Mouse (Mus musculus) telencephalon, adult 2 months (tissue): ENCODE measurements around the gene Inppl1.

ENCODE experiments used
- DNase-seq: peaks from one replicate; pipeline ENCODE4 v3.0.0-alpha.2; 2011; ENCODE audit warnings: low read depth, low spot score

Inppl1 gene

DNA sequence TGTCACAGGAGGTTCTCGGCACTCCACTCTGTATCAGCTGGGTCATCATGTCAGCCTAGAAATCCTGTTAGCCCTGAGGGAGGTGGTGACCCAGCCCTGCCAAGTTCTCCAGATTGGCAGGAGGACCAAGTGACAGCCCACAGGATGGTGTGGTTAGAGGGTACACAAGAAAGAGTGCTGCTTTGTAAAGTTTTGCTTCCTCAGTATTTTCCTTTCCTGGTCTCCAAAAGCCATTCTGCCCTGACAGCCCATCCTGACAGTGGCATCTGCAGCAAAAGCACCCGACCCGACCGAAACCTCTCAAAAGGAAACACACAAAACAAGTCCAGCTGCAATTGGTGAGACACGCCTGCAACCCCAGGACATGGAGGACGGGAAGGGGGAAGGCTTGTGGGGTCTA is 6.2 kb upstream of the Inppl1 start:
- no peak for DNase-seq

DNA sequence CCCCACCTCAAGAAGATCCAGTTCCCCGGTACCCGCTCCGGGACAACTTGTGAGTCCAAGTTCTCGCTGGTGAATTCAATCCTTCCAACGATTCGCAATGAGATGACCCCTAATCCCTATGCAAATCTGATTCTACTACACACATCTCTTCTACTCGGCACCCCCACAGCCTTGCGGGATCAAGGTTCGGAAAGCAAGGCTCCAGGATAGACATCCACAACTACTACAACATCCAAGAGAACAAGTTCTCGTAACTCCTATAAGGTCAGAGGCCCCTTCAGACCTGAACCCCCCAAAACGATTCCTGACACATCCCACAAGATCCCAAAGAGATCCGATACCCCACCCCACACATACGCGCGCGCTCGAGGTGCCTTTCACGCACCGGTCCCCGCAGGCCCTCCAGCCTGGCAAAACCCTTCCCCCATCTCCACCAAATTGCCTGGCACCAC is 849 bp downstream of the Inppl1 start:
- DNase-seq = no peak

DNA sequence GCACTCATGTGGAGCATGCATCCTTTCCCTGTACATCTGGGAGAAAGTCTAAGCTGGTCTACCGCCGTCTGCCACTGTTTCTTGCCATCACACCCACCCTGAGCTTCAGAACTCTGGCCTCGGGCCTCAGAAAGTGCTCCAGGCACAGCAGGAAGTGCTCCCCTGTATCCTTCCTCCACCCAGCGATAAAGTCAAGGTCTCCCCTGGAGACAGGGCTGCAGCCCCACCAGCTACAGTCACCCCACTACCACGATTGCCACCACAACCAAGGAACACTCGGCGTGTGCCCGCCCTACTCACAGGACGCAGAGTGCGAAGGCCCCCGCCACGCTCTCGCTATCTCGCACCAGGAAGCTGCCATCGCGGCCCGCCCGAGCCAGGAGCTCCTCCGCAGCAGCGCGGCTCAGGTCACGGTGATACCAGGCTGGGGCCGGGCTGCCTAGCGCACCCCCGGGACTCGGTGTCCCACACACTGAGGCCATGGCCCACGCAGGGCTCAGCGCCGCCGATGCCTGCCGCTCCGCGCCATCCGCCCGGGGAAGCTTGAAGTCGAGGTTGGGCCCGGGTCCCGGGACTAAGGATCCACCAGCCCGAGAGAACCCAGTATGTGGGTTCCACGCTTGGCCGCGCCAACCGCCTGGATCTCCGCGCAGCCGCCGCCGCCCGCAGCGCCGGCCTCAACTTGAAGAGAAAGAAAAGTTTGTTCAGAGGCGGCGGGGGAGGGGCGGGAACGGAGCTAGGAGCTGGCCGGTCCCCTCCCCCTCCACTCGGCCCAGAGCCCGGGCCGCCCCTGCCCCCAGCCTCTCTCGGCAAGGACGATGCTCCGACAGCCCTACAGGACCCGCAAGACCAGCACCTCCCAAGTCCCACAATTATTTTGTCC is 1.5 kb downstream of the Inppl1 start:
- no peak for DNase-seq

DNA sequence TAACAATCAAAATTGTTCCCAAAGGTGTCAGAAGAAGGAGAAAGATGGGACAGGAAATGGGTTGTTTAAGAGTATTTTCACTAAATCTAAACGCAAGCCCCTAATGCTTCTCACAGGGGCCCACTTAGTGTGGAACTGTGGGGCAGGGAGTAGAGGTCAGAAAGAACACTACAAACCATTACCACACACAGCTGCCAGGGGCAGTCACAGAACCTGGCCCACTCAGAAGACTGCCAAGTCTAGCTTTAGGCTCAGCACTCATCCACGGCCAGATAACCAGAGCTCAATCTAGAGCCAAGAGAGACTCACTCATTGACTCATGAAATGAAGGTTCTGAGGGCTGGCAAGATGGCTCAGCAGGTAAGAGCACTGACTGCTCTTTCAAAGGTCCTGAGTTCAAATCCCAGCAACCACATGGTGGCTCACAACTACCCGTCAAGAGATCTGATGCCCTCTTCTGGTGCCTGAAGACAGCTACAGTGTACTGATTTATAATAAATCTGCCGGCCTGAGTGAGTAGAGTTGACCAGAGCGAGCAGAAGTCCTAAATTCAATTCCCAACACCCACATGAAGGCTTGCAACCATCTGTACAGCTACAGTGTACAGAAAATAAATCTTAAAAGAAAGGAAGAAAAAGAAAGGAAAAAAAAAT is 2.4 kb downstream of the Inppl1 start:
- no peak for DNase-seq

DNA sequence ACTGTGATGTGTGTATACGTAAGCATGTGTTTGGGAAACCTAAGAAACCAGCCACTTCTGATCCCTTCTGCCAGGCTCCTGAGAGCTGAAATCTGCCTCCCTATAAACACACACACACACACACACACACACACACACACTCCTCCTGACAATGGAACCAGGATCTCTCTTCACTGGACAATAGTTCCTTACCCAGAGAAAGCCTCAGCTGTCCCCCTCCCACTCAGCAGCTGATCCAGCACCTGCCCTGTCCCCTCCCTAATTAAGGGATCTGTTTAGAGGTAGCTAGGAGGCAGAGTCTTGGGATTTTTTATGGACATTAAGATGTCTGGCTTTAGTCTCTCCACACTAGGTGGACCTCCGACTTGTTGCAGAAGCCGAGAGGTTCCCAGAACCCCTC is 3.1 kb downstream of the Inppl1 start:
- DNase-seq = no peak

DNA sequence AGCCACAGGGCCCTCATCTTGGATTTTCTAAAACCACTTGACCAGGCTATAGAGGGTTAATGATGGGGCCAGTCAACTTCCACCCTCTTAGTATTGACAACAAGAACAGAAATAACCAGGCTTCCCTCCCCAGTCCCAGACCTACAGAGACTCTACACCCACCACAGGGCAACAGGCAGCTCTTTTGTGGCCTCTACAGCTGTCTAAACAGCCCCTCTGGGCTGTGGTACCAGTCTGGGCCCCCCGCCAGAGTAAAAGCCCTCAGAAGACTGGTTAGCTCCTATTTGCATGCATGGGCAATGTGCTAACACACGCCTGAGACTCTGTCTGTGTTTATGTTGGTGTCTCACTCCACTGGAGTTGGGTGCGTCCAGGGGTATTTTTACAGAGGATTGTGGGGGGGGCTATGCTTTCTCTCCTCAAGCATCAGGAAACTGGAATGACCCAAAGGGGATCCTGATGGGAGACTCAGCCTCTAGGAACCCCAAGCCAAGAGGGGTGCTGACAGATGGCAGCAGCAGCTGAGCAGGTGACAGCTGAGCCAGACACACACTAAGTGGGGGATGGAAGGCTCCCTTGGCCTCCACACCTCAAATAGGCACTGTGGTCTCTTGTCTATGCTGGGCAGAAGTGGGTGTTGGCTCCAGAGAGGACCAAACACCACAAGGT is 4.0 kb downstream of the Inppl1 start:
- DNase-seq = no peak

DNA sequence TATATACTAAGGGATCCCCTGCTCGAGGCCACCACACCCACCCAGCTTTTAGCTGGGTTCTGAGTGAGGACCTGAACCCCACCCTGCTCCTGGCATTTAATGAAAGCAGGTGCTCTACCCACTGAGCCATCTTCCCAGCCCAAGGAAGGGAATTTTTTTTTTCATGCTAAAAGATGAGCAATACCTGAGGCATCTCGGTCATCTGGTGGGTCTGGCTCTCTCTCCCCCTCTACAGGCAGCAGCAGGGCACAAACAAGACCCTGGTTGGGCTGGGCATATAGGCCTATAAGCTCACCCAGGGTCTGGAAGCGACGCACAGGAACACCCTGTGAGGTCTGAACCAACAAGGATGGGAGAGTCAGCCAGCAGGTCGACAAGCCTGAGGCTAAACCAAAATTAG is 4.7 kb downstream of the Inppl1 start:
- DNase-seq = no peak

DNA sequence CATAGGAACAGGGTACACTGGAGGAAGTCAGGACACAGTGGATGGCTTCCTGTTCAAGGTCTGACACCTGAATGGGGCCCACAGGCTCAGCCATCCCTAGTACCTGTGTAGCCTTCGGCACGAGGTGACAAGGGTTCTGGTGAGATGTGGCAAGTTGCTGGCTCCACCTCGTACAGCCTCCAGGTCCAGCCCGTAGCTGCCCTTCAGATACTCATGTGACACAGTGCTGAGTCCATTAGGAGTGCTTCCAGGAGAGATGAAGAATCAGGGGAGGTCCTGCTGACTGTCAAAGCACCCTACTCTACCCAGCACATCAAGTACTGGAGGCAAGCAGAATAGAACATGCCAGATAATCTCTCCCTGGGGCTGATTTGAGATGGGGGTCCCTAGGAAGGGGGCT is 5.7 kb downstream of the Inppl1 start:
- DNase-seq = no peak

DNA sequence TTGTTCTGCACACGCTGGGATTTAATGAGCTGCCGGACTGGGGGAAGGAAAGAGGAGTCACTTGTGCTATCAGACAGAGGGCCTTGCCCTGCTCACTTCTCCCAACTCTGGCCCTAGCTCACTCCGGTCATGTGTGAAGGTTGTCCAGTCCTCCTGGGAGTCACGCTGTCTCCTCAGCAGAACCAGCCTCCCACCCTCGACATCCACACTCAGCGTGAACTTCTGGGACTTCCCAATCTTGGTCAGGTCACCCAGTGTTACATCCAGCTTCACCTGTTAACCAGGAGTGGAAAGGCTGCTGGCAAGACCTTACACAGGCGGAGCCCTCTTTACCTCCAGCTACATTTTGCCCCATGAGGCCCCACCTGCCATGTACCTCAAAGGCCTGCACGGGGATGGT is 6.6 kb downstream of the Inppl1 start:
- DNase-seq = no peak

DNA sequence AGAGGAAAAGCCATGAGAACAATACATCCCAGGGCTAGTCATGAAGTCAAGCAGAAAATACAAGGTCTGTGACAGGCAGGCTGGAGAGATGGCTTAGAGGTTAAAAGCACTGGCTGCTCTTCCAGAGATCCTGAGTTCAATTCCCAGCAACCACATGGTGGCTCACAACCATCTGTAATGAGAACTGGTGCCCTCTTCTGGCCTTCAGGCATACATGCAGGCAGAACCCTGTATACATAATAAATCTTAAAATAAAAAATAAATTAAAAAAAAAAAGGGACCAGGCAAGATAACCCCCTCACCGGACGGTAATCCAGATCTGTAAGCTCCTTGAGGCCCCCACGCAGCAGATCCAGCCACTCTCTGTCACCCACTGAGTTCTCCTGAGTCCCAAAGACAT is 7.7 kb downstream of the Inppl1 start:
- DNase-seq = no peak

DNA sequence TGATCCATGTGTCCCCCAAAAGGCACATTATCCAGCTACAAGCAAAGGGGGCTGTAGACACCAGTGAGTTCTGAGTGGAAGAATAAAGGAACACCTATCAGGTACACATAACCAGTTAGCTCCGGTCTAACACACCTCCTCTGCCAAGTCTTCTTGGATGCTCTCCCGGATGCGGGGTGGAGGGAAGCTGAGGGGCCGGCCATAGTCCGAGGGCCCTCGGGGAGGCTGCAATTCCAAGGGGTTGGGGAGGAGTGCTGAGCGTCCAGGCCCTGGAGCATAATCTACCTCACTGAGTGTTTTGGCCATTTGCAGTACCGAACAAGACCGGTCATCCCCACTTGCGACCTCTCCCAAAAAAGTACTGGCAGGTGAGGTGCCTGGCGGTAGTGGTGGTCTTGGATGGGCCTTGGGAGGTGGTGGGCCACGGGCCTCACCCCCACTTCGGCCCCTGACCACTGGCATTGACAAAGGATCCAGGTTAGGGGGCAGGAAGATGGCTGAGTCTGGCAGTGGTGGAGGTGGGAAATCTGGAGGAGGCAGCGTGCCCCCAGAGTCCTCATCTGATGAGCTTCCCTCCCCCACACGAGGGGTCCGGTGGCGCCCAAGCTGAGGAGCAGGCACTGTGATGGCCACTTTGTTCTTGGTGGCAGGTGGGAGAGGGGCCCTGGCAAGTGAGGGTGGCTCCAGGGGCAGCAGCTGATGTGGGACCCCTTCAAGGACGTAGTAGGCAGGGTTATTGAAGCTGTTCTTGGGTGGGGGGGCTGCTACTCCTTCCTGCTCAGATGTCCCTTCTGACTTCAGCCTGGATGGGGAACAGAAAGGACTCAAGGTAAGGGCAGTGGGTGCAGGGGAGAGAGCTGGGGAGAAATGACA is 14.0 kb downstream of the Inppl1 start:
- no peak for DNase-seq

DNA sequence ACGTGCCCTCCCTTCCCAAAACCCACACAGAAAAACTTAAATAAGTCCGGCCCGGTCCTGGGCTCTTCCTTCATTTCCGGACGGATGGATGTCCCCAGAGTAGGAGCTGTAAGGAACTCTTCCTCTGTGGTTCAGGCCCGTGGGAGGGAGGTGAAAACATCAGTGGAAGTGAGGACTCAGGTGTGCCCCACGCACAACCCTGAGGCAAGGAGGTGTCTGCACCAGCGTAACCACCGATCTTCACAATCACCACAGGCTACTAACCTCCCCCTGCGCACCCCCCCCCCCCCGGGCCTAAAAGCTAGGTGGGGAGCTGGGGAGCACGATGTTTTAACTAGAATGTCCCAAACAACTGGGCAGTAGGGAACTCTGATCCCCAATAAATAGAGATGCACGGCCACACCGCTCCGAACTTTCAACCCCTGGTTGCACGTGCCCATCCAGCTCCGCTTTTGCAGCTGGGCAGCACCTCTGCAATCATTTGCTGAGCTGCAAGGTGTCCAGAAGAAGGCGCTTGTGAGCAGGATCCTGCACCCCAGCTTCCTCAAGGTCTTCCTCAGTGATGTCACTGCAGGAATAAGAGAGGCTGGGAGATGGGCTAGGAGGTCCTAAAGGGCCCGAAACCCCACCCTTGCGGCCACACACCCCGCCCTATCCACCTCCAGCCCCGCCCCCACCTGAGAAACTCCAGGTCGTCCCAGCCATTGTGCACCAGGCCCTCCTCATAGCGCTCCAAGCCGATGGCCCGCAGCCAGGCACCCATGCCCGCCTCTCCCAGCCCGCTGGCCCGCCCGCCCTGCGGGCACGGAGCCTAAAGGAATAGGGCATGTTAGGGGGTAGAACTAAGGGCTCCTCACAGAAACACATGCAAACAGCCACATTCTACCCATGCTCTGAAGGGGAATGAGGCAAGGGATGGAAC is 14.9 kb downstream of the Inppl1 start:
- no peak for DNase-seq

DNA sequence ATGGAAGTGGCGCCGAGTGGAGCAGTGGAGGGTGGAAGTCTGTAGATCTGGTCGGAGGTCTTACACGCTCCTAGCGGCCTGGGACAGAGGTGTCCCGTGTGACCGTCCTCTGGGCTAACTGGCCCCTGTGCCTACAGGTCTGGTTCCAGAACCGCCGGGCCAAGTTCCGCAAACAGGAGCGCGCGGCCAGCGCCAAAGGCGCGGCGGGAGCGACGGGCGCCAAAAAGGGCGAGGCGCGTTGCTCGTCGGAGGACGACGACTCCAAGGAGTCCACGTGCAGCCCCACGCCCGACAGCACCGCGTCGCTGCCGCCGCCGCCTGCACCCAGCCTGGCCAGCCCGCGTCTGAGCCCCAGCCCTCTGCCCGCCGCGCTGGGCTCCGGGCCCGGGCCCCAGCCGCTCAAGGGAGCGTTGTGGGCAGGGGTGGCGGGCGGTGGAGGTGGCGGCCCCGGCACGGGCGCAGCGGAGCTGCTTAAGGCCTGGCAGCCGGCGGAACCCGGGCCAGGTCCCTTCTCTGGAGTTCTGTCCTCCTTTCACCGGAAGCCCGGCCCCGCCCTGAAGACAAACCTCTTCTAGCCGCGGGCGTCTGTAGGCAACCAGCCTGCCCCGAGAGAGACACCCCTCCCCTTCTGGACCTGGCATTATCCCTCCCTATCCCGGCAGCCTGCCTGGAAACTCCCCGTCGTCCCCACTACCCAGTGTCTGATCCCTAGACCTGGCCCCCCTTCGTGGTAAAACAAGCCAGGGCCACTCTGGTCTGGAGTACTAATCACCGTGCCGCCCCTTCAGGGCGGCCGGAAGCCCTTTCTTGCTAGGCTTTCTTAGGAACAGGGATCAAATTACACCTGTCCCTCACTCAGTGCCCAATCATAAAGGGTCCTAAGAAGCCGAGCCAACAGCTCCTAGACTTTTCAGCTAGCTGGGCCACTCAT is 16.2 kb downstream of the Inppl1 start:
- no peak for DNase-seq

DNA sequence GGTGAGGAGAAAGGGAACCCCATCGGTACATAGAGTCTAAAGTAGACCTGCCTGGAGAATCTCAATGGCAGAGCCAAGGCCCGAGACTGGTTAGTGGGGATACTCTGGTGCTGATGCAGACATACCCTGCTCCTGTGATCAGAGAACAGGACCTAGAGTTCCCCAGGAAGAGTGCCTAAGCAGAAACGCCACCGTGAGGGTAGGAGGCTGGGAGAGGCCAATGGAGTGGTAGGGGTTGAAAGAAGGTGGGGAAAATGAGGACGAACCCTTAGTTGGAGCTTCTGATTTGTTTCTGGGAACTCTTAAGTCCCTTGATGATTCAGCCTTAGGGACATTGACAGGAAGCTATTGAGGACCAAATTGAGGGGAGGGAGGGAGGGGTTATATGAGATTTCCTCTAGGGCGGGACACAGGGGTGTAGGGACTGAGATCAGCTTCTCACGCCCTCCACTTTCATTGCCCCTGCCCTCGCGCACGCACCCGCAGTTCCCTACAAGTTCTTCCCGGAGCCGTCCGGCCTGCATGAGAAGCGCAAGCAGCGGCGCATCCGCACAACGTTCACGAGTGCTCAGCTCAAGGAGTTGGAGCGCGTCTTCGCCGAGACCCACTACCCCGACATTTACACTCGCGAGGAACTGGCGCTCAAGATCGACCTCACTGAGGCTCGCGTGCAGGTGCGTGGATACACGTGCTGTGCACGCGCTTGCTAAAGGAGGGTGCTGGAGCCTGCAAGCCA is 17.6 kb downstream of the Inppl1 start:
- no peak for DNase-seq

DNA sequence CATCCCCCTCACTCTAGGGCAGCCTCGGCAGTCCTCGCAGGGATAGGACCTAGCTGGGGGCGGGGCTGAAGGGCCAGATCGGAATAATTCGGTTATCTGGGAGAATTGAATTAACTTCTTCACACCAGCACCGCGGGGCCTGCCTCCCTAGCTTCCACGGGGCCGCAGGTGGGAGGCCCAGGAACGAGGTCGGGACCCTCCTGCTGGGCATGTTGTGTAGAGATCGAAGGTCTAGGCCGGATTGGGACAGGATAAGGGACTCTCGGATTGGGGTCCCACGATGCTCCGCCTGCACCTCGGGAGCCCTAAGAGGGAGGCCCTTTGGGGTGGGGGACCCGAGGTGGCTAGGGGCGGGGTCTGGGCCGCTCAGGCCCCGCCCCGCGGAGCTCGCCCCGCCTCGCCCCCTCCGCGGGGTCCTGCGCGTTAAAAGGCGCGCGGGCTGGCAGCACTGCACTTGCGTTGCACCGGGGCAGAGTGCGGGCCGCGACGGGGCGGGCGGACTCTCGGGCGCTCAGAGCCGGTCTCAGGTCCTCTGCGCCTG is 20.1 kb downstream of the Inppl1 start, which contains the start of gene Phox2a:
Phox2a (plus strand) TSS at position 453 of the 541 bp plus-strand sequence.
- no peak for DNase-seq

DNA sequence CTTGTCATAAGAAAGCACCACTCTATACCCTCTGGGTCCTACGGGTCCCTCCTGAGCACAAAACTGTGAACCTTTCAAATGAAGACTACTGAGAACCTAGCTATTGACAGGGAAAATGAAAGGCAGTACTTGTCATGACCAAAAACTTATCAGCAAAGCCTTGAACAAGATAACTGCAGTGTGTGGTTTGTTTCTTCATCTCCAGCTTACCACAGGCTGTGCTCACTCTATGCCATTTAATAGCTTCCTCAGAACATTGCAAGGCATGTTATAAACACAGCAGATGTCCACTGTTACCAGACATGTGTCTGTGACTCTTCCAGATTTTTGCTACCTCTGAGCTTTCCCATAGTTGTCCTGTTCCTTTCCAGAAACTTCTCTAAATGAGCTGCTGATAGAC is 61.0 kb downstream of the Inppl1 start:
- no peak for DNase-seq

DNA sequence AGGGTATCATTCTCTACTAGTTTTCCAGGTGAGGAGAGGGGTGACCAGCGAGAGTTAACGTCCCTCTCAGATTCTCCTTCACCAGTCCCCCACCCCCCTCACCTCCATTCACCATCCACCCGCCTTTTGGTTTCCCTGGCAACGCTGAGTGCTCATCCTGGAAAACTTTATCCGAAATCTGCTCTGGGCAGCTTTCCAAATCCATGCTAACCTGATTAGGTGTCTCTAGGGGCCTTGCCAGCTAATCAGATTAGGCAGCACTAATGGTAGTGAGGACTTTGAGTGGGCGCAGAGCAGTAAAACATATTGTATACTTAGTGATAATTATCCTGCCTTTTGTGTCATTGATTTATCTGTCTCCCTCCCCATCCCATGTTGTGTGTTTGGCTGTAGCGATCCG is 65.3 kb downstream of the Inppl1 start:
- DNase-seq = no peak
